ENCODE assay signal across 8 mouse cellular contexts in the genomic region with DNA sequence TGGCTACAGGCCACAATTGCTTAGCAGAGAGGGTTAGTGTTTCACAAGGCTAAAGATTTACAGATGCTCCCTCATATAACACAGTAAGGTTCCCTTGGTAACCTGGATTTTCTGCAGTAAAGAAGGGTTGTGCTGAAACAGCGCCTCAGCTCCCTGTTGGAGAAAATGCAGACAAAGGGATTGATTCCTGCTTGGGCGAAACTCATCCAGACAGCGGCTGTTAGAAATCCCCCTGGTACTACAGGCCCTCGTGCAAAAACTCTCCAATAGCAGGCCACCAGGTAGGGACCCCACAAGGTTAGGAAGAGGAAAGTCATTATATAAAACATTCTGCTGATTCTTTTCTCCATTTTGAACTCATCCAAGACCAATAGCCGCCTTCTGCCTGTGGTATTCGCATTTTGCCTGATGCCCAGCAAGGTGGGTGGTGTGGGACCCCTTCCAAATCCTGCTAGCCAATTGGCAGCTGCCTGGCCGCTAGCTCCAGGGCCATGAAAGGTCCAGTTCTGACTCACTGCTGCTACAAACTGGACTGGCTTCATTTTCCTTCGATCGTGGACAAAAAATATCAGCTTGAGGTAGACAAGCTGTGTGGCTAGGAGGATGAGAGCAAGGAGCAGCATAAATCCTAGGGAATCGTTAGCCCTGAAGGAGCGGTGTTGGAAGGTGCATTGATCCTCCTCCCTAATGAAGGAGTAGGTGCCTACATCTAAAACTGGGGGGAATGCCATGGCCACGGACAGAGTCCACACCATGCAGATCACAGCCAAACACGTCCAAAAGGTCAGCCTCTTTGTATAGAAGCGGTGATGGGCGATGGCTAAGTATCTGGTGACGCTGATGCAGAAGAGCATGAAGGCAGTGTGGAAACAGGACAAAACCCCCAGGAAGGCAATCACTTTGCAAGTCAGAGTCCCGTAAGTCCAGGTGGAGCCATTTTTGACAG. TPM values are rescaled to one million over a fixed set of nuclear protein-coding genes. Genes with fewer than 3 reads are reported as not detected.
DNase-seq lines count a peak whose midpoint lies in the region; ATAC-seq and TF ChIP-seq lines count a peak whose summit lies in the region.

No protein-coding gene starts in this region.

- no peaks in the 10 kb centered on the region for H3K36me3 ChIP-seq in embryonic facial prominence, embryonic 11.5 days (replicated peaks; ENCODE audit: control insufficient read depth, insufficient read depth, low read depth, low read length)
- no peaks in the 10 kb centered on the region for H3K36me3 ChIP-seq in hindbrain, postnatal 0 days (ENCODE audit: insufficient read depth, low read length)
- no peaks in the 10 kb centered on the region for H3K36me3 ChIP-seq in midbrain, embryonic 15.5 days (replicated peaks)
- H3K36me3 ChIP-seq in liver, embryonic 11.5 days (ENCODE audit: control insufficient read depth, insufficient read depth, low read length): no peaks in the 10 kb centered on the region
- H3K36me3 ChIP-seq in liver, postnatal 0 days (replicated peaks; ENCODE audit: insufficient read depth, low read length): no peaks in the 10 kb centered on the region

- TF ChIP-seq EP300 in liver, postnatal 0 days (IDR thresholded peaks at IDR 0.05; ENCODE audit: low read depth): no peak

- no peaks in the 10 kb centered on the region for H3K27me3 ChIP-seq in embryonic facial prominence, embryonic 11.5 days (ENCODE audit: control insufficient read depth, insufficient read depth, low read length)
- H3K27me3 ChIP-seq in hindbrain, postnatal 0 days (ENCODE audit: insufficient read depth, low read length): no peaks in the 10 kb centered on the region
- H3K27me3 ChIP-seq in midbrain, embryonic 15.5 days (replicated peaks): no peaks in the 10 kb centered on the region
- peaks cover 6% of the 10 kb centered on the region; the same call in 1 of the 2 replicates for H3K27me3 ChIP-seq in liver, embryonic 11.5 days (replicated peaks; ENCODE audit: control insufficient read depth, insufficient read depth, low read length)
- peaks cover 11% of the 10 kb centered on the region; the same call in 1 of the 2 replicates for H3K27me3 ChIP-seq in liver, postnatal 0 days (ENCODE audit: insufficient read depth, low read length)

- 63% methylated on average over 17 of the region's 17 CpGs for WGBS in embryonic facial prominence, embryonic 11.5 days
- 24% methylated on average over 17 of the region's 17 CpGs for WGBS in hindbrain, postnatal 0 days
- 30% methylated on average over 17 of the region's 17 CpGs for WGBS in midbrain, embryonic 15.5 days
- WGBS in liver, embryonic 11.5 days: 67% methylated on average over 17 of the region's 17 CpGs
- WGBS in liver, postnatal 0 days (ENCODE audit: insufficient replicate concordance): 66% methylated on average over 17 of the region's 17 CpGs

- no peak for ATAC-seq in embryonic facial prominence, embryonic 11.5 days (replicated peaks; ENCODE audit: insufficient number of reproducible peaks, low FRiP score, low TSS enrichment, low read depth)
- ATAC-seq in hindbrain, postnatal 0 days: peak; percentile 79
- peak; percentile 62 for ATAC-seq in midbrain, embryonic 15.5 days (replicated peaks)
- no peak for ATAC-seq in liver, embryonic 11.5 days (replicated peaks; ENCODE audit: low FRiP score)
- ATAC-seq in liver, postnatal 0 days: no peak

- TF ChIP-seq CTCF in hindbrain, postnatal 0 days (IDR thresholded peaks at IDR 0.05; ENCODE audit: low read depth): peak; percentile 28
- no peak for TF ChIP-seq CTCF in liver, postnatal 0 days (IDR thresholded peaks at IDR 0.05; ENCODE audit: low read depth)

- no peak overlapping the region for H3K9ac ChIP-seq in embryonic facial prominence, embryonic 11.5 days (replicated peaks; ENCODE audit: low read length)
- H3K9ac ChIP-seq in hindbrain, postnatal 0 days (replicated peaks; ENCODE audit: low read length): peak overlapping the region; percentile 97
- H3K9ac ChIP-seq in midbrain, embryonic 15.5 days: peak overlapping the region; percentile 92
- H3K9ac ChIP-seq in liver, embryonic 11.5 days (ENCODE audit: low read depth, low read length): no peak overlapping the region
- H3K9ac ChIP-seq in liver, postnatal 0 days (replicated peaks): no peak overlapping the region

- H3K27ac ChIP-seq in embryonic facial prominence, embryonic 11.5 days (replicated peaks; ENCODE audit: low read depth, low read length): no peak overlapping the region
- H3K27ac ChIP-seq in hindbrain, postnatal 0 days: peak overlapping the region; percentile 100
- peak overlapping the region; percentile 99 for H3K27ac ChIP-seq in midbrain, embryonic 15.5 days
- no peak overlapping the region for H3K27ac ChIP-seq in liver, embryonic 11.5 days (ENCODE audit: low read depth, low read length)
- no peak overlapping the region for H3K27ac ChIP-seq in liver, postnatal 0 days (ENCODE audit: low read depth)

- H3K4me2 ChIP-seq in embryonic facial prominence, embryonic 11.5 days (ENCODE audit: low read depth, low read length): no peak overlapping the region; the same call in 1 of the 2 replicates
- peak overlapping the region; percentile 78 for H3K4me2 ChIP-seq in hindbrain, postnatal 0 days (ENCODE audit: low read depth, low read length)
- peak overlapping the region; percentile 69 for H3K4me2 ChIP-seq in midbrain, embryonic 15.5 days
- H3K4me2 ChIP-seq in liver, embryonic 11.5 days: no peak overlapping the region
- H3K4me2 ChIP-seq in liver, postnatal 0 days (ENCODE audit: low read depth, low read length): no peak overlapping the region

- no peaks in the 10 kb centered on the region for H3K9me3 ChIP-seq in embryonic facial prominence, embryonic 11.5 days (replicated peaks; ENCODE audit: control insufficient read depth, low read length)
- H3K9me3 ChIP-seq in hindbrain, postnatal 0 days (ENCODE audit: low read length): no peaks in the 10 kb centered on the region
- H3K9me3 ChIP-seq in midbrain, embryonic 15.5 days: no peaks in the 10 kb centered on the region
- no peaks in the 10 kb centered on the region for H3K9me3 ChIP-seq in liver, embryonic 11.5 days (ENCODE audit: control insufficient read depth, low read length)
- no peaks in the 10 kb centered on the region for H3K9me3 ChIP-seq in liver, postnatal 0 days (ENCODE audit: low read length)

- no peak overlapping the region for H3K4me3 ChIP-seq in embryonic facial prominence, embryonic 11.5 days (ENCODE audit: low read depth, low read length)
- H3K4me3 ChIP-seq in hindbrain, postnatal 0 days (ENCODE audit: low read length): peak overlapping the region; percentile 78
- H3K4me3 ChIP-seq in midbrain, embryonic 15.5 days: peak overlapping the region; percentile 55
- H3K4me3 ChIP-seq in liver, embryonic 11.5 days (ENCODE audit: low read depth, low read length): no peak overlapping the region
- H3K4me3 ChIP-seq in liver, postnatal 0 days (ENCODE audit: low read depth, low read length): no peak overlapping the region

- H3K4me1 ChIP-seq in embryonic facial prominence, embryonic 11.5 days (ENCODE audit: control insufficient read depth, insufficient read depth, low read length): no peaks in the 10 kb centered on the region
- H3K4me1 ChIP-seq in hindbrain, postnatal 0 days (ENCODE audit: insufficient read depth, low read length): peaks cover 6% of the 10 kb centered on the region; the same call in 1 of the 2 replicates
- peaks cover 30% of the 10 kb centered on the region for H3K4me1 ChIP-seq in midbrain, embryonic 15.5 days
- no peaks in the 10 kb centered on the region for H3K4me1 ChIP-seq in liver, embryonic 11.5 days (replicated peaks; ENCODE audit: control insufficient read depth, insufficient read depth, low read length)
- no peaks in the 10 kb centered on the region for H3K4me1 ChIP-seq in liver, postnatal 0 days (ENCODE audit: insufficient read depth)

- peak; percentile 75 for DNase-seq in cerebellum, adult 11 months
- peak; percentile 62 for DNase-seq in embryonic facial prominence, embryonic 11.5 days (ENCODE audit: low spot score)
- peak; percentile 78 for DNase-seq in hindbrain, postnatal 0 days (ENCODE audit: low spot score)
- DNase-seq in liver, embryonic 11.5 days (ENCODE audit: low spot score): no peak
- no peak for DNase-seq in liver, postnatal 0 days
- DNase-seq in thymus, postnatal 14 days: no peak
- no peak for DNase-seq in ovary, postnatal 14 days (ENCODE audit: low spot score)

RNA-seq across cellular contexts. Expression of a gene that starts 3.7 kb away (rescaled TPM):
- 11.9 and 14.0 TPM in 2 replicates for polyA plus RNA-seq in embryonic facial prominence, embryonic 11.5 days (2014; fragmentation: Nextera tagmentation; extraction: Ambion mirVana)
- 77.8 and 84.3 TPM in 2 replicates for total RNA-seq in hindbrain, postnatal 0 days (2014; rRNA removed)
- polyA plus RNA-seq in hindbrain, postnatal 0 days (2015; fragmentation: Nextera tagmentation; extraction: Ambion mirVana): 87.5 and 89.1 TPM in 2 replicates
- 115 and 116 TPM in 2 replicates for polyA plus RNA-seq in midbrain, embryonic 15.5 days (2015; fragmentation: Nextera tagmentation; extraction: Ambion mirVana)
- 5.1 and 5.7 TPM in 2 replicates for polyA plus RNA-seq in liver, embryonic 11.5 days (2014; fragmentation: Nextera tagmentation; extraction: Ambion mirVana)
- polyA plus RNA-seq in liver, postnatal 0 days (2015; fragmentation: Nextera tagmentation; extraction: Ambion mirVana): 0.11 and 0.18 TPM in 2 replicates

RNA-seq across cellular contexts. Expression of a gene that starts 35.3 kb away (rescaled TPM):
- 82.2 TPM in 2 replicates for polyA plus RNA-seq in embryonic facial prominence, embryonic 11.5 days (2014; fragmentation: Nextera tagmentation; extraction: Ambion mirVana)
- total RNA-seq in hindbrain, postnatal 0 days (2014; rRNA removed): 9.8 and 15.6 TPM in 2 replicates
- polyA plus RNA-seq in hindbrain, postnatal 0 days (2015; fragmentation: Nextera tagmentation; extraction: Ambion mirVana): 122 TPM in 2 replicates
- polyA plus RNA-seq in midbrain, embryonic 15.5 days (2015; fragmentation: Nextera tagmentation; extraction: Ambion mirVana): 82.9 and 92.0 TPM in 2 replicates
- polyA plus RNA-seq in liver, embryonic 11.5 days (2014; fragmentation: Nextera tagmentation; extraction: Ambion mirVana): 72.4 and 74.0 TPM in 2 replicates
- polyA plus RNA-seq in liver, postnatal 0 days (2015; fragmentation: Nextera tagmentation; extraction: Ambion mirVana): 39.2 and 42.4 TPM in 2 replicates

Comparison
In these comparisons a context has a peak if more than half of its experiments do, and no peak if none do; other contexts are left out.
1. DNase-seq: peak in cerebellum, adult 11 months (single experiment), embryonic facial prominence, embryonic 11.5 days (single experiment) and hindbrain, postnatal 0 days (single experiment); none in liver, embryonic 11.5 days (single experiment), liver, postnatal 0 days (single experiment), thymus, postnatal 14 days (single experiment) and ovary, postnatal 14 days (single experiment).
2. ATAC-seq: peak in hindbrain, postnatal 0 days (single experiment) and midbrain, embryonic 15.5 days (single experiment); none in embryonic facial prominence, embryonic 11.5 days (single experiment), liver, embryonic 11.5 days (single experiment) and liver, postnatal 0 days (single experiment).
3. H3K27ac ChIP-seq: peak in hindbrain, postnatal 0 days (single experiment) and midbrain, embryonic 15.5 days (single experiment); none in embryonic facial prominence, embryonic 11.5 days (single experiment), liver, embryonic 11.5 days (single experiment) and liver, postnatal 0 days (single experiment).
4. H3K4me2 ChIP-seq: peak in hindbrain, postnatal 0 days (single experiment) and midbrain, embryonic 15.5 days (single experiment); none in embryonic facial prominence, embryonic 11.5 days (single experiment), liver, embryonic 11.5 days (single experiment) and liver, postnatal 0 days (single experiment).
5. H3K4me3 ChIP-seq: peak in hindbrain, postnatal 0 days (single experiment) and midbrain, embryonic 15.5 days (single experiment); none in embryonic facial prominence, embryonic 11.5 days (single experiment), liver, embryonic 11.5 days (single experiment) and liver, postnatal 0 days (single experiment).
6. H3K9ac ChIP-seq: peak in hindbrain, postnatal 0 days (single experiment) and midbrain, embryonic 15.5 days (single experiment); none in embryonic facial prominence, embryonic 11.5 days (single experiment), liver, embryonic 11.5 days (single experiment) and liver, postnatal 0 days (single experiment).